Comparison of ENCODE assay signal across 8 mouse cellular contexts in genomic region chr13:19438040-19438439, GRCm38 (mm10). TPM values are rescaled to one million over a fixed set of nuclear protein-coding genes. Genes with fewer than 3 reads are reported as not detected.
DNase-seq lines count a peak whose midpoint lies in the region; ATAC-seq and TF ChIP-seq lines count a peak whose summit lies in the region.

No protein-coding gene starts in this region.

- H3K36me3 ChIP-seq in lung, postnatal 0 days (ENCODE audit: insufficient read depth, low read length) = no peaks in the 10 kb centered on the region
- no peaks in the 10 kb centered on the region for H3K36me3 ChIP-seq in midbrain, embryonic 10.5 days

- no peak overlapping the region for H3K27ac ChIP-seq in lung, postnatal 0 days (ENCODE audit: low read length)
- H3K27ac ChIP-seq in midbrain, embryonic 10.5 days (replicated peaks) = no peak overlapping the region

- H3K4me2 ChIP-seq in lung, postnatal 0 days (replicated peaks; ENCODE audit: low read depth, low read length) = no peak overlapping the region

- peak; percentile 76 for ATAC-seq in cerebellum, adult (ENCODE audit: insufficient number of reproducible peaks, low FRiP score, low TSS enrichment)
- no peak for ATAC-seq in lung, postnatal 0 days

- H3K9ac ChIP-seq in lung, postnatal 0 days (replicated peaks; ENCODE audit: low read depth) = no peak overlapping the region

- H3K4me1 ChIP-seq in lung, postnatal 0 days (ENCODE audit: insufficient read depth, low read depth, low read length) = no peaks in the 10 kb centered on the region
- H3K4me1 ChIP-seq in midbrain, embryonic 10.5 days = no peaks in the 10 kb centered on the region

- H3K4me3 ChIP-seq in lung, postnatal 0 days (ENCODE audit: low read depth, low read length) = no peak overlapping the region
- H3K4me3 ChIP-seq in midbrain, embryonic 10.5 days = no peak overlapping the region

- no peak for DNase-seq in cerebellum, postnatal 4 days (ENCODE audit: low spot score in 2 of 2)
- peak; percentile 36 for DNase-seq in lung, postnatal 0 days (ENCODE audit: low spot score)
- no peak for DNase-seq in lung, postnatal 14 days
- peak; percentile 38 to 57 for DNase-seq in cerebellum, postnatal 25 days
- peak; percentile 13 for DNase-seq in midbrain, embryonic 10.5 days (ENCODE audit: low spot score)
- DNase-seq in gastrocnemius, adult 8-10 months (ENCODE audit: low spot score in 2 of 2) = no peak
- no peak for DNase-seq in gastrocnemius, postnatal 14 days

- no peak for TF ChIP-seq EP300 in lung, postnatal 0 days (IDR thresholded peaks at IDR 0.05)

- no peaks in the 10 kb centered on the region for H3K27me3 ChIP-seq in lung, postnatal 0 days (replicated peaks; ENCODE audit: insufficient read depth, low read length)
- H3K27me3 ChIP-seq in midbrain, embryonic 10.5 days (ENCODE audit: low read depth, poor library complexity, severe bottlenecking) = no peaks in the 10 kb centered on the region

- 68% methylated on average over 10 of the region's 10 CpGs for WGBS in lung, postnatal 0 days
- 83% methylated on average over 10 of the region's 10 CpGs for WGBS in midbrain, embryonic 10.5 days

- no peaks in the 10 kb centered on the region for H3K9me3 ChIP-seq in lung, postnatal 0 days (ENCODE audit: low read length)
- H3K9me3 ChIP-seq in midbrain, embryonic 10.5 days (replicated peaks) = no peaks in the 10 kb centered on the region

- TF ChIP-seq CTCF in lung, postnatal 0 days (IDR thresholded peaks at IDR 0.05) = peak; percentile 39

- intact Hi-C loops in gastrocnemius, postnatal 14 days (cut with DNase I; ENCODE audit: low total_unique reads) = loop anchor here (5.0 kb wide), 1 partner anchor 71 kb away; no protein-coding TSS in a partner anchor

RNA-seq across cellular contexts. Expression of gene Stard3nl, which starts 42.4 kb away (rescaled TPM):
- 151 and 159 TPM in 2 replicates for polyA plus RNA-seq in lung, postnatal 0 days (2015; fragmentation: Nextera tagmentation; extraction: Ambion mirVana)
- 107 and 109 TPM in 2 replicates for polyA plus RNA-seq in midbrain, embryonic 10.5 days (2016; fragmentation: Nextera tagmentation; extraction: Ambion mirVana)
- 1 to 10 TPM; 5.9 to 8.8 (median 7.1) TPM for total RNA-seq in gastrocnemius, adult 8-10 months (2022)
- 10 to 100 TPM in 1 of 2 experiments, 1 to 10 TPM in 1; 8.0 to 10.9 TPM for total RNA-seq in gastrocnemius, postnatal 14 days (2021)

Comparison
In these comparisons a context has a peak if more than half of its experiments do, and no peak if none do; other contexts are left out.
1. DNase-seq: peak in lung, postnatal 0 days (single experiment), cerebellum, postnatal 25 days (2 of 2) and midbrain, embryonic 10.5 days (single experiment); none in cerebellum, postnatal 4 days (0 of 2), lung, postnatal 14 days (single experiment), gastrocnemius, adult 8-10 months (0 of 2) and gastrocnemius, postnatal 14 days (single experiment).